Mouse (Mus musculus): ENCODE measurements around the gene N6amt1.
A peak's percentile ranks its signal among the peaks of the same experiment; 100 is the strongest.

Gene N6amt1

DNA sequence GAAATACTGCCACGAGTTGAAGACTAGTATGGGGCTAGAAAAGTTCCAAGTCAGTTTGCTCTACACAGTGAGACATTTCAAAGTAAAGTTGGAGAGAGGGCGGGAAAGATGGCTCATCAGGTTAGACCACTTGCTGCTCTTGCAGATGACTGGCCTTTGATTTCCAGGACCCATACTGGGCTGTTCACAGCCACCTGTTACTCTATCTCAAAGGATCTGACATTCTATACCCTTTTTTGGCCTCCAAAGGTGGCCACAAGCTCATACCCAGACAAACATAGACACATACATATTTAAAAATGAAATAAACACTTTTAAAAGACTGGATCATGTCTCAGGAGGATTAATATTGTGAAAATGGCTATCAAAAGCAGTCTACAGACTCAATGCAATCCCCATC lies 30.4 kb downstream of the N6amt1 start:
- no peak for DNase-seq (ENCODE audit: low read depth, low spot score)

DNA sequence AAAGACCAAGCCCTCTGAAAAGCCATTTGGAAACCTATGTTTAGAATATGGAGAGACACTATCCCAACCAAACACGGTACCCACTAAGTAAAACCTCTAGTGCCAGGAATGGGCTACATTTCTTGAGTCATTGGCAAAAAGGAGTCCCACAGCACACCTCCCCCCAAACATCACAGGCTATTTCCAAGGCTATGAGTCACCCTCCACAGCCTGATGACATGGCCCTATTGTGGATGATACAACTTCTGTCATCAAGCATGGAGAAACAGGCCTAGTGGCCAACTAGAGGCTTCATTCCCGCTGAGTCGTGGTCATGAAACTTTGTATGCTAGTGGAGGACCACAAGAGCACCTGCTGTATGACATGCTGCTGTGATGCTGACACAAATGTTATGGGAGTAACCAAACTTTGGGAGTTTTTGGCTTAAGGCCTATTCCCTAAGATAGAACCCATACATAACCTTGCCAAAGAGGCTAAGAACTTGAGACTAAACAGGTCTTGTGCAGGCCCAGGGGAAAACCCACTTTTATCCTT lies 33.5 kb downstream of the N6amt1 start:
- no peak for DNase-seq (ENCODE audit: low read depth, low spot score)

DNA sequence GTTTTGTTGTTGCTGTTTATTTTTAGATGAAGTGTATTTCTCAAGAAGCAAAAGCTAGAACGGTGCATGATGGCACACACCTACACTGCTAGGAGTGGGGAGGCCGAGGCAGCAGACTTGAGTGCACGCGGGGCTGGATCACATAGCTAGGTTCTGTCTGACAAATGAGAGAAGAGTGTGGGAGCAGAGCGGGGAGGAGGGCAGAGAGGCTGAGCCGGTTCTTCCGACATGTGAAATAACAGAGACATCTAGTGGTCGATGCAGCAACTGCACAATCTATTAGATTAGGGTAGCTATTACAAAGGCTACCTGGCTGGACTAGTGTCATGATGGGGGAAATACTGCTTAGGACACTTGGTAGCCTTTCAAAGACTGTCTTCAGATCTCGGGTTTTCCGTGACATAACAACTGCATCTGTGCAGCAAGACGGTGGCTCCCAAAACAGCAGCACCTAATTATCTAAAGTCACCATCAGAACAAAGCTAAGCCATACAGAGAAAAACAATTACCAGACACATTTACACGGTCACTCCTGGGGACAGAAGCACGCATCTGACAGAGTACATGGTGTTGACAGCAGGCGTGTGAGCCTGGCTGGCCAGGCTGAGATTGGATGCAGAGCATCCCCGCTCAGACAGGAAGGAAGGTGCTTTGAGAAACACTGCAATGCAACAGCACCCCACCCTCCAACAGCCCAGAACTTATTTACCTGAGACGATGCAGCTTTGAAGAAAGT lies 40.0 kb downstream of the N6amt1 start:
- DNase-seq (ENCODE audit: low read depth, low spot score): peak; percentile 51

DNA sequence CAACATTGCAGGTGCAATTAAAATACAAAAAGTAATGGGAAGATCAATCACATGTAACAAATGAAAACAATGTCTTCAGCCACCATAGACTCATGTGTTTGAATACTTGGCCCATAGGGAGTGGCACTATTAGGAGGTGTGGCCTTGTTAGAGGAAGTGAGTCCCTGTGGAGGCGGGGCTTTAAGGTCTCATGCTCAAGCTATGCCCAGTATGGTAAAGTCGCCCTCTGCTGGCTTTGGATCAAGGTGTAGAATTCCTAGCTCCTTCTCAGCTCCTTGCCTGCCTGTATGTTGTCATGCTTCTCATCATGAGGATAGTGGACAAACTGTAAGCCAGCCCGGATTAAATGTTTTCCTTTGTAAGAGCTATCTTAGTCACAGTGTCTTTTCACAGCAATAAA lies 51.0 kb downstream of the N6amt1 start:
- DNase-seq (ENCODE audit: low read depth, low spot score): no peak
